Mouse (Mus musculus): Measurements from ENCODE around the gene Synpo2.

Synpo2 gene

GRCm38 (mm10) chr3:123092913-123093639 is 142.9 kb downstream of the Synpo2 start:
- peak; percentile 20 for DNase-seq (ENCODE audit: extremely low spot score, low spot score)

GRCm38 (mm10) chr3:123092442-123092841 is 143.5 kb downstream of the Synpo2 start:
- DNase-seq (ENCODE audit: extremely low spot score, low spot score), result no peak

- DNase-seq (ENCODE audit: extremely low spot score, low spot score), result no peak
Measured at GRCm38 (mm10) chr3:123089297-123090020, 146.5 kb downstream of the Synpo2 start.

GRCm38 (mm10) chr3:123088284-123088683 is 147.7 kb downstream of the Synpo2 start:
- DNase-seq (ENCODE audit: extremely low spot score, low spot score), result no peak

GRCm38 (mm10) chr3:123085871-123086501 is 150.0 kb downstream of the Synpo2 start:
- no peak for DNase-seq (ENCODE audit: extremely low spot score, low spot score)

- DNase-seq (ENCODE audit: extremely low spot score, low spot score), result no peak
Measured at GRCm38 (mm10) chr3:123081665-123082064, 154.3 kb downstream of the Synpo2 start.

GRCm38 (mm10) chr3:123080943-123081342 is 155.0 kb downstream of the Synpo2 start:
- no peak for DNase-seq (ENCODE audit: extremely low spot score, low spot score)

- no peak for DNase-seq (ENCODE audit: extremely low spot score, low spot score)
Measured at GRCm38 (mm10) chr3:123080017-123080725, 155.8 kb downstream of the Synpo2 start.

- DNase-seq (ENCODE audit: extremely low spot score, low spot score), result no peak
Measured at GRCm38 (mm10) chr3:123075759-123076158, 160.2 kb downstream of the Synpo2 start.

GRCm38 (mm10) chr3:123075034-123075433 is 160.9 kb downstream of the Synpo2 start:
- DNase-seq (ENCODE audit: extremely low spot score, low spot score), result no peak

- DNase-seq (ENCODE audit: extremely low spot score, low spot score), result no peak
Measured at GRCm38 (mm10) chr3:123073351-123073750, 162.6 kb downstream of the Synpo2 start.

- DNase-seq (ENCODE audit: extremely low spot score, low spot score), result no peak
Measured at GRCm38 (mm10) chr3:123072472-123072871, 163.5 kb downstream of the Synpo2 start.

GRCm38 (mm10) chr3:123070996-123071395 is 165.0 kb downstream of the Synpo2 start:
- no peak for DNase-seq (ENCODE audit: extremely low spot score, low spot score)

- DNase-seq (ENCODE audit: extremely low spot score, low spot score), result no peak
Measured at GRCm38 (mm10) chr3:123066836-123067235, 169.1 kb downstream of the Synpo2 start.

- DNase-seq (ENCODE audit: extremely low spot score, low spot score), result no peak
Measured at GRCm38 (mm10) chr3:123065466-123065865, 170.5 kb downstream of the Synpo2 start.

- no peak for DNase-seq (ENCODE audit: extremely low spot score, low spot score)
Measured at GRCm38 (mm10) chr3:123064186-123064585, 171.8 kb downstream of the Synpo2 start.

- no peak for DNase-seq (ENCODE audit: extremely low spot score, low spot score)
Measured at GRCm38 (mm10) chr3:123061931-123062330, 174.0 kb downstream of the Synpo2 start.

GRCm38 (mm10) chr3:123058832-123059231 is 177.1 kb downstream of the Synpo2 start:
- no peak for DNase-seq (ENCODE audit: extremely low spot score, low spot score)

- no peak for DNase-seq (ENCODE audit: extremely low spot score, low spot score)
Measured at GRCm38 (mm10) chr3:123054178-123054577, 181.8 kb downstream of the Synpo2 start.

- DNase-seq (ENCODE audit: extremely low spot score, low spot score), result no peak
Measured at GRCm38 (mm10) chr3:123053192-123053938, 182.6 kb downstream of the Synpo2 start.

- DNase-seq (ENCODE audit: extremely low spot score, low spot score), result no peak
Measured at GRCm38 (mm10) chr3:123042308-123042707, 193.6 kb downstream of the Synpo2 start.
